Mouse (Mus musculus) stomach, adult 2 months (tissue): ENCODE data around the gene 4931409K22Rik. TPM values are rescaled to one million over a fixed set of nuclear protein-coding genes. Genes with fewer than 3 reads are reported as not detected.

Experiments used
- polyA plus RNA-seq: library from polyadenylated mRNA; depleted of rRNA; stranded (reverse); fragments of >200 nt; gene quantifications from 2 replicates; pipeline ENCODE4 v1.2.3, GENCODE M21; 2012; rRNA removed

The 4931409K22Rik gene
- polyA plus RNA-seq, result not detected in 2 replicates

DNA sequence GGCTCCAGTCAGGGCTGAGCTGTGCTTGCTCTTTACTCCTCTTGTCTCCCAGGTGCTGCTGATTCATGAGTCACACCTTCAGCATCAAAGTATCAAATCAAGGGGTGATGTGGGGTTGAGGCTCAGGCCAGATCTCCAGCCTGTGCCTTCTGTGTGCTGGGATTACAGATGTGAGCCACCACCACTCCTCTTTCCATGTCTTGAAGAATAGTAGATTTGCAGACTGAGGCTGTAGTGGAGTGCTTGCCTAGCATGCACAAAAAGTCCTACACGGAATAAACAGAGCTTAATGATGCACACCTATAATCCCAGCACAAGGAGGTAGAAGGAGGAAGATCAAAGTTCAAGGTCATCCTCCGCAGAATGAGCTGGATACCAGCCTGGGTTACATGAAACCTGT is at the start of gene 4931409K22Rik:
Gene 4931409K22Rik (minus strand): TSS at position 101 of the 400 bp plus-strand sequence.

DNA sequence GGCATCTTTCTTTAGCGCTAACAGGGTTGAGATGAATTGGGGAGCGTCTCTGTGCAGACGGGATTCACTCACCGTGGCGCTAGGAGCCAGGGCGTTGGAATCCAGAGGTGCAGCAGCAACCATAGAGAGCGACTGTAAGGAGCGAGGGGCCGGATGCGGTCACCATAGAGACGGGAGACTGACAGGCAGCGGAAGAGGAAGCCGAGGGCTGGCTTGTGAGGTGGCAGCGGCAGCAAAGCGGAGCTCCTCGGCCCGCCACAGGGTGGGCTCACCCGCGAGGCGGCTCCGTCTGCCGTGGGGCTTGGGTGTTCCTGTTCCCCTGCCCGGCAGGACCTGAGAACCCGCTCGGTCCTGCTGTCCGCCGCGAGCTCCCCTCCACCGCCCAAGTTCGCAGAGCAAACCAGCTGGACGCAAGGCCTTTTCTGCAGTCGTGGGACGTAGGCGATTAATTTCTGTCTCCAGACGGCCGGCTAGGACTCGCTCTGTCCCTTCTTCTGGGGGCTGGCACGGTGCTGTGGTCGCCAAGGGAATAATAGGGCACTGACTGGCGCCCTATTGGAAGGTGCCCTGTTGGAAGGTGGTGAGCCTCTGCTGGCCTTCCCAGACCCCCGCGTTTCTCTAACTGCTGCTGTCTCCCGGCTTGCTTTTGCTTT is 30.1 kb upstream of the 4931409K22Rik start, which contains the start of gene Chpf2:
Gene Chpf2 (plus strand): TSS at position 195 of the 653 bp plus-strand sequence.

DNA sequence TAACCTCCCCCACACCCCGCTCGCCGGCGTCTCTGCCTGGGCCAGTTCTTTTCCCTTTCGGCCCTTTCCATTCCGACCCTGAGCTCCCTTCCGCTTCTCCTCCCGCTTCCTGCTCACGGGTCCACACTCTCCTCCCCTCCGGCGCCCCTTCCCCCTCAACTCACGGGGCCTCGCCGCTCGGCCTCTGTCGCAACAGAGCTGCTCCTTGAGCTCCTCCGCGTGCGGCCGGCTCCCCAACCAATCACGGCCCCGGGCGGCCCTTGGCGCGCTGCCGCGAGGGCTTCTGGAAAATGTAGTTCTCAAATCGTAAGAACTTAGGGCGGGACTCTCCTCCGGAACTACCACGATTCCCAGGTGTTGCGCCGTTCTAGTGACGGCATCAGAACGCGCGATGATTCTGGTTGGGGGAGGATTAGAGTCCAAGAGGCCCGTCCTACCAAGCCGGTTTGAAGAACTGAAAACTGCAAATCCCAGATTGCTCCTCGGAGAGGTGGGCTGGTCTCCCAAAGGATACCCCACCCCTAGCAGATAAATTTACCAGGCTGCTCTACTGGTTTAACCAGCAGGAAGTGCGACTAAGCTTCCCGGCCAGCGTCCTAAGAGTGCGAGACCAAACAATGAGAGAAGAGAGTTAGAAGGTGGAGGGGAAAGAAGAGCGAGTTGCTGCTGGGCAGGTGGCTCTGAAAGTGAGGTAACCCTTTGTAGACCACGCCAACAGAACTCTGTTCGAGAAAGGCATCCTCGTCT is 20.7 kb upstream of the 4931409K22Rik start, which contains the start of gene Abcf2:
Gene Abcf2 (minus strand): TSS at position 285 of the 747 bp plus-strand sequence.

DNA sequence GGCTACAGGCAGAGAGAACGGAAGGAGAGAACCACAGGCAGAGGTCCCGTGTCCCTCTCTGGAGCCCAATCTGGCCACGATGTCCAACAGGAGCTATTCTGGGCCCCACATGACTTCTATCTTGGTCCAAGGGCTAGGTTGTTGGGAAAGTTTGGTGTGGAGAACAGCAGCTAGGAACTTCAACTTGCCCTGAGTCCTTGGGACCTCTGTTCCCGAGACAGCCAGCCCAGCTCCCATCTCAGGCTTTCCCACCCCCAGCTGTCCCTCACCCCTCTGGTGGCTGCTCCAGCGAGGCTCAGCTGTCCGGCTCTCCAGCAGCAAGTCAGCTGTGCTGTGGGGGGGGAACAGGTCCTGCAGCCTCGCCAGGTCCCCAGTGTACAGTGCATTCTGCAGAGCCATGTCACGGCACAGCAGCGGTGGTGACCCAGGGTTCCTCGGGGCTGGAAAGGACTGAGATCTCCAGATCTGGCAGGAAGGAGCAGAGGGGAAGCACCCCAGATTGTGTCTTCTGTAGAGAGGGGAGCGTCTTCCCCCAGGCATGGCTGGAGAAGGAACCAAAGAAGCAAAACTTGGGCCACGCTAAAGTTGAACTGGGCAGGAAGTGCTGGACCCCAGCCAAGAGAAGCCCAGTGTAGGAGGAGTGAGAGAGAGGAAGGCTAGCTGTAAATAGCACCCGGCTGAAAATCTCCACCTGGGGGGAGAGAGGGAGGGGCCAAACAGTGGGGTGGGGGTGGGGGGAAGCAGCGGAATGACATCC is 16.0 kb downstream of the 4931409K22Rik start, which contains the start of gene Asb10:
Gene Asb10 (minus strand): TSS at position 592 of the 757 bp plus-strand sequence.

GRCm38 (mm10) chr5:24526889-24527230 is 29.7 kb downstream of the 4931409K22Rik start, which contains the start of gene Gbx1:
Gbx1 (minus strand) TSS chr5:24527202.

Other genes with a start within 250 kb of the 4931409K22Rik start
- 26.9 and 37.0 TPM in 2 replicates for gene Kcnh2, start 205.2 kb downstream of the 4931409K22Rik start, polyA plus RNA-seq
- gene Nos3, start 192.0 kb downstream of the 4931409K22Rik start, polyA plus RNA-seq, result 4.6 TPM in 2 replicates
- gene Atg9b, start 164.7 kb downstream of the 4931409K22Rik start, polyA plus RNA-seq, result 15.6 and 34.2 TPM in 2 replicates
- gene Abcb8, start 163.1 kb downstream of the 4931409K22Rik start, polyA plus RNA-seq, result 44.2 and 47.3 TPM in 2 replicates
- gene Asic3, start 143.4 kb downstream of the 4931409K22Rik start, polyA plus RNA-seq, result 0.09 and 0.21 TPM in 2 replicates
- 39.9 and 41.2 TPM in 2 replicates for gene Cdk5, start 133.3 kb downstream of the 4931409K22Rik start, polyA plus RNA-seq
- gene Slc4a2, start 133.0 kb downstream of the 4931409K22Rik start, polyA plus RNA-seq, result 175 and 193 TPM in 2 replicates
- gene Fastk, start 111.5 kb downstream of the 4931409K22Rik start, polyA plus RNA-seq, result 162 and 182 TPM in 2 replicates
- 49.2 and 79.9 TPM in 2 replicates for gene Tmub1, start 109.0 kb downstream of the 4931409K22Rik start, polyA plus RNA-seq
- gene Agap3, start 104.6 kb downstream of the 4931409K22Rik start, polyA plus RNA-seq, result 46.6 and 48.4 TPM in 2 replicates
- gene Gbx1, start 29.6 kb downstream of the 4931409K22Rik start, polyA plus RNA-seq, result not detected in 2 replicates
- gene Asb10, start 15.8 kb downstream of the 4931409K22Rik start, polyA plus RNA-seq, result 1.7 TPM in 2 replicates
- 27.4 and 28.4 TPM in 2 replicates for gene Abcf2, start 20.7 kb upstream of the 4931409K22Rik start, polyA plus RNA-seq
- 26.1 and 27.7 TPM in 2 replicates for gene Chpf2, start 29.9 kb upstream of the 4931409K22Rik start, polyA plus RNA-seq
- 39.3 and 74.8 TPM in 2 replicates for gene Smarcd3, start 67.6 kb upstream of the 4931409K22Rik start, polyA plus RNA-seq
- gene Nub1, start 128.7 kb upstream of the 4931409K22Rik start, polyA plus RNA-seq, result 15.9 and 19.1 TPM in 2 replicates
- 0.51 and 0.68 TPM in 2 replicates for gene Wdr86, start 173.9 kb upstream of the 4931409K22Rik start, polyA plus RNA-seq
- not detected in 2 replicates for gene Crygn, start 201.2 kb upstream of the 4931409K22Rik start, polyA plus RNA-seq